Mouse (Mus musculus): ENCODE measurements around the gene A3galt2.

Gene A3galt2

DNA sequence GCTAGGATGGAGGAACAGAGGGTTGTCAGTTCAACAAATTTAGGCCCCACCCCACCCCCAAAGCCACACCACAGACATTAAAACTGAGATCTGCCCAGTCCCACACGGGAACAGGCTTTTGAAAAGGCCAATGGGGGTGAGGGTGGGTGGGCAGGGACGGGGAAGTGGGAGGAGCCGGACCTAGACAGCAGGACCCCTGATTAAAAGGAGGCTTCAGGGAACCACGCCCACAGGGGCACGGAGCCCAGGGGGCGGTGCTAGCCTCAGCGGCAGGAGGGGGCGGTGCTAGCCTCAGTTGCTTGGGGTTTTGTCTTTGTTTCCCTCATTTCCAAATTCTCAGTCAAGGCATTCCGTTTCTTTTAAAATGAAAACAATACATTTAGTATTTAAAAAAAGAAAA is 40.4 kb downstream of the A3galt2 start:
- DNase-seq (ENCODE audit: low read depth, low spot score), result no peak

DNA sequence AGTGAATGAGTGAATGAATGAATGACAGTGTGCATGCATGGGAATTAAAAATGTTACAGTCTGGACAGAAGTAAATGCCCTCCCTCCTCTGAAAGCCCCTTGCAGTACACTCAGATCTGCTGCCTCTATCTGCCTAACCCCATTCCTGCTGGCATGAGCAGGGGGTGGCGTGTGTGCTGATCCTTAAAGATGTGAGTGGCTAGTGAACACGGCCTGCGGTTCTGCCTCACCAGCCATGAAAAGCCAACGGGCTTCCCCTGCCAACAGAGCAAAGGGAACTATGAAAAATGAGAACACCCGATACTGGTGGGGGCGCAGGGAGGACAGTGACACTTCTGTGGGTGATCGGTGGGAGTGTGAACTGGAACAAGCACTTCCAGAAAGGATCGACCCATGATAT is 41.6 kb downstream of the A3galt2 start:
- DNase-seq (ENCODE audit: low read depth, low spot score), result no peak

DNA sequence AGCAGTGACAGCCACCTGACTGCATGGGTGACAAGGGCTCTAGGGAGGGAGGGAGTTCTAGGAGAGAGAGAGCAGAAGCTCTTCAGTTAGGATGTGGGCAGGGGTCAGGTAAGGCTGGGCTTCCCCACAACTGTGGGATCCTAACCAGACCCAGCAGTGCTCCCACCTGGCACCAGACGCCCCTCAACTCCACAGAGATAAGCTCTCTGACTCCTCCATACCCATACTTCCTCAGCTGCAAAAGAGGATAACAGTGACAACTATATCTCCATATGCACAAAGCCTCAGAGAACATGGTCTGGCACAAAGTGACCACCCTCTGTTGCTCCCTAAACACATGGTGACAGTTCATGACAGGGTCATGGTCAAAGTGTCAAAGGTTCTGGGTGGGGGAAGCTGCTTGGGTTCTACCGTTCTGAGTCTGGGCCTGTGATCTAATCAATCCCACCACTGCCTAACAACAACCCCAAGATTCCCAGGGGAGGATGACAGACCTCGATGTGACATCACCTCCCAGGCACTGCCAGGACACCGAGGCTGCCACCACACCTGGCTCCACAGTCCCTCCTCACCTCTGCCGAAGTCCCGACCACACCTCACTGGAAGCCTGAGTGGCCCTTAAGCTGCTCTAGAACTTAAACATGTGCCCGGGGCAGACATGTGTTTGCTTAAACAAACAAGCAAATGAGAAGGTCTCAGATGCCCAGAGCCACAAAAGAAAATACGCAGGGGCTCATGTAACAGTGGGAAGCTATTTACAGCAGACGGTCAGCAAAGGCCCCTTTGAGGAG is 46.7 kb downstream of the A3galt2 start:
- no peak for DNase-seq (ENCODE audit: low read depth, low spot score)

DNA sequence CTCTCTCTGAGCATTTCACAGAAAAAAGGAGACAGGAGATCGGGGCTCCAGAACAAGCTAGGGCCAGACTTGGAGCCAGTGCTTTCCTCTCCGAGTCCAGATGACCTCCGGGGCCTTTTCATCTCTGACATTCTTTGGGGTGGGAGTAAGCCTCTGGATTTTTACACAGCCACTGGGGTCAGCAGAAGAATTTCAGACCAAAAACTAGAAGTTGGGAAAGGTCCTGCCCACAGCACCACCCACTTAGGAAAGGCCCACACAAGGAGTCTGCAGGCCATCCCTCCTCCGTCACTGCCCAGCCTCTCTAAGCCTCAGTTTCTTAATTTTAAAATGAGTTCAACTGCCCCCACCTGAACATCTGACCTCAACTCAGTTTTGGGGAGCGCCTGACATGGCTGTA is 48.4 kb downstream of the A3galt2 start:
- DNase-seq (ENCODE audit: low read depth, low spot score), result no peak

DNA sequence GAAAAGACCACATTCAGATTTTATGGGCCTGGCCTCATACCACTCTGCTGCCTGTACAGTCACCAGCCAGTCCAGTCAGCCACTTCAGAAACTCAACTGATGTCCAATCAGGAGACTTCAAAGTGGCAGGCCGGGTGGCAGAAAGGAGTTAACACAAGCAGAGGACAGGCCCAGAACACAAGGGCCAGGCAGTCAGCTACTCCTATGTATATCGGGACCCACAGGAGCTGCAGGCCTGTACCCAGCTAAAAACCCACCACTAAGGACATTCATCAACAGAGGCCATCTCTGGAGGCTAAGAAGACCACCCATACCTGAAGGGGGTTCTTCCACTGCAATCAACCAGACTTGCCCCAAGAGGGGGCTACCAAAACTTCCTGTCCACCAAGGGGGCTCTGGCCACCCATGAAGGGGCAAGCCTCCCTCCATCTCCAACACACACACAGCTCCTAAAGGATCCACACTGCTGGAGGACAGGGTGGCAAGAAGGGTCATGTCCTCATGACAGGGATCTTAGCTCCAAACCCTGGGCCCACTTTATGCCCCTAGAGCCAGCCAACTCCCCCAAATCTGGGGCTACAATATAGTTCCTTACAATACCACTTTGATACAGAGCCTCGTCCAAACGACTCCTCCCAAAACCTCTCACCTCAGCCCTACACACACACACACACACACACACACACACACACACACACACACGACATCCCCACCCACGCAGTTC is 49.4 kb downstream of the A3galt2 start:
- DNase-seq (ENCODE audit: low read depth, low spot score), result peak; percentile 21

DNA sequence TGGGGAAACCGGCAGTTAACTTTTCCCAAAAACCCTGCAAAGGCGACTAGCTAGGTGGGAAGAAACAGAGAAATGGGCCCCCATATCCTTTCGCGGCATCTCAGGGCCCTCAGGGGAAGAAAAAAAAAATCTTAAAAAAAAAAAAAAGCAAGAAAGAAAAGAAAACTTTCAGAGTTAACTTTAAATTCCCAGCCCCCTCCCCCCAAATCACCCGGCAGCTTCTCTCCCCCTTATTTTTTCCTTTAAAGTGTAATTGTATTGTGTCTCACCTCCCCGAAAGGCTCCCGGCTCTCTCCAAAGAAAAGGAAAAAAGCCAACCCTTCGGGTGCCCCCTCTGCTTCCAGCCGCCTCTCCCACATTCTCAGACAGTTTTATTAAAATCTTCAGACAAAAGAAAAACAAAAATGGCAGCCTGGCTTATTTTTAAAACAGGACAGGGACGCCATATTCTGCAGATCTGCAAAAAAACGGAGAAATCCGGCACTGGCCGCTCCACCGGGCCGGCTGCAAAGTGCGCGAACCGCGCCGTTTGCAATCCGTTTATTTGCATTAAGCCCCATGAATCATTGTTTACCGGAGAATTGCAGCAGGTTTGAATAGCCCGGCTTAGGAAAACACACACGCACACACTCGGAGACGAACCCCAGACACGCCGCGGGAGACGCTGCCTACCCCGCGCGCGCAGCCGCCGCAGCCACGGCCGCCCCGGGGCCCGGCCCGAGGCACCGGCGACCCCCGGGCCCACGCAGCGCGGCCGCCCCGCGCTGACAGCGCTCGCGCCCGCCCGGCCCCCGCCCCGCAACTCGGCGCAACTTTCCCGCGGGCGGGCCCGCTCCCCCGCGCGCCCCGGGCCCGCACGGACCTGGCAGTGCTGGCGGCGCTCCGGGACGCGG is 50.2 kb downstream of the A3galt2 start:
- peak; percentile 41 for DNase-seq (ENCODE audit: low read depth, low spot score)

DNA sequence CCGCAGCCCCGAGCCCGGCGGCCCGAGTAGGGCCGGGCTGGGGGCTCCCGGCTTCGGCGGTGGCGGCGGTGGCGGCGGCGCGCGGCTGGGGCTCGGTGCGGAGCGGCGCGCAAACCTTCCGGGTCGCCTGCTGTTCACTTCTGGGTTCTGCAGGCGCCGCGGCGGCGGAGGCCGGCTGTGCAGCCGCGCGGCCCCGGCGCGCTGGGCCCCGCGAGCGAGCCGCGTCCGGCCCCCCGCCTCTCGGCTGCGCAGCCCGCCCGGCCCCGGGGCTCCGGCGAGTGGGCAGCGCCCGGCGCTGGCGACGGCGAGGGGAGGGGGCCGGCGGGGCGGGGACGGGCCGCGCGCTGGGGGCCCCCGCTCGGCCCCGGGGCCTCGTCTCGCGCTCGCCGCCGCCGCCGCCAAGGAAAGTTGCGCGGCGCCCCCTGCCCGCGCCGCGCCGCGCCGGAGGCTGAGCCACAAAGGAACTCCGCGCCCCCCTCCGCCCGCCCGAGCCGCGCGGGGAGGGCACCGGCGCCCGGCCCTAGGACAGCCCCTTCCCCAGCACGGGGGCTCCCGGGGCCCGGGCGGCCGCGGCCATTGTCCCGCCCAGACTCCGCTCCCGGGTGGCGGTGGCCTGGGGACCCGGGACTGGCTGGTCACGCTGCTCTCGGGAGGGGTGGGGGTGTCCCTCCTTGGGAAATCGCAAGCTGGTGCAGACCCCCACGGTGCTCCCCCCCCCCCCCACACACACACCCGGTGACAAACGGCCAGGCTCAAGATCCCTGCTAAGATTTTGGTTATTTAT is 51.1 kb downstream of the A3galt2 start, which contains the start of gene Zfp362:
TSS of gene Zfp362 (minus strand) at position 3 of the 784 bp plus-strand sequence.
- DNase-seq (ENCODE audit: low read depth, low spot score), result peak; percentile 41

DNA sequence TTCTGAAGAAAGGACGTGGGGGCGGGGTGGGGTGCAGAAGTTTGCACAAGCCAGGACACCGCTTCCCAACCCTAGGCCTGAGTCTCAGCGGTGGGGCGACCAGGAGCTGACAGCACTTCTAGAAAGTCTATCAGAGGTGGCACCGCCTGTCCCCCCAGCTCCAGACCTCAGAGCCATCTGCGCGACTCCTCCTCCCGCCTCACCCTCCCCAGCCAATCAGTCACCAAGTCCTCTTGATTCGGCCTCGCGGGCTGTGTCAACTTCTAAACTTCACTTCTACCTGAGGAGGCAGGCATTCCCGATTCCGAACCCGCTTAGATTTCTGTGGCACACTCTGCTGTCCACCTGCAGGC is 51.6 kb downstream of the A3galt2 start:
- DNase-seq (ENCODE audit: low read depth, low spot score), result peak; percentile 25

DNA sequence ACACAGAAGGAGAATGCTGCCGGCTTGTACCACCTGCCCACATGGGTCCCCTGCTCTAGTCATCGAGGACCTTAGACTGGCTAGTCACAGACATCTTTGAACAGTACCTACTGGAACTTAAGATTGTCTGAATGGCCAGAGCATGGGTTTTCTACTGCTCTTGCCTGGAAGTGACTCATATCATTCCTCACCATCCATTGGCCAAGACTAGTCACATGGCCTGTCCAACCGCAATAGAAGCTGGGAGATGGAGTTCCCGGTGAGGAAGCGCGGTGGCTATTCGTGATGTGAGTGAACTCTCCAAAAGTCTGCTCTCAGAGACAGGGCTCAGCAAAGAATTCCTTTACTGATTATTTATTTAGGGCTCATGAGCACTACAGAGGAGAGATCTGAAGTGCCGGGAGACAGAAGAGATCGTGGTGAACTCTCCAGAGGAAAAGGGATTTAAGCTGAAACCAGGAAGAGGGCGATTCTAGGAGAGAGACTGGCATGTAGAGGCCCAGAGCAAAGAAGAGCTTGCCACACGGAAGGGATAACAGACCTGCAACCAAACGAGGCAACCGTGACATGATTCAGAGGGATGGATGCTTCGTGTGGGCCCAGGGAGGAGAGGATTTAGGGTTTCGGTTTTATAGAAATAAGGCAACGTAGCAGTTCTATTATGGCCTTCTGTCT is 56.4 kb downstream of the A3galt2 start:
- DNase-seq (ENCODE audit: low read depth, low spot score), result peak; percentile 95

DNA sequence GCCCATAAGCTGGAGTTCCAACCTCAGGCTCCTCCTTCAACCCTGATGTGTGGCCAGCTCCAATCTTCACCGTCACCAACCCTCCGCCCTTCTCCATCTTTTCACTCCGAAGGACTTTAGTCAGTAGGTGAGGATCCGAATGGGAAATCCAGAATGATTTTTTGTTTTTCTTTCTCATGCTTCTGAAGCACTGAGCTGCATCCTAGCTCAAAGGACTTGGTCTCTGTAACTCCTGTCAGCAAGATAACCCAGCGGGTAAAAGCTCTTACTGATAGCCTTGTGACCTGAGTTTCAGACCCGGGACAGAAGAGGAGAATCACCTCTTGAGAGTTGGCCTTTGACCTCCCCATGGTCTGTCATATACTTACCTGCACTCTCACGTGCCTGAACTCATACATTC is 61.8 kb downstream of the A3galt2 start:
- DNase-seq (ENCODE audit: low read depth, low spot score), result no peak

All from 3T3-L1 (cell line).